Mouse (Mus musculus) G1E (cell line): Measurements from ENCODE around the gene Aacs.

ENCODE experiments used
- CTCF ChIP-seq: IDR thresholded peaks from 2 replicates; pipeline ENCODE4 v1.5.1; 2012; ENCODE audit warnings: low read depth, low read length, inconsistent platforms, mixed read lengths
- GATA1 ChIP-seq: IDR thresholded peaks from 2 replicates; pipeline ENCODE4 v1.6.1; 2012; ENCODE audit warnings: borderline replicate concordance, low read length, inconsistent platforms, mixed read lengths
- GATA2 ChIP-seq: IDR thresholded peaks from 2 replicates; pipeline ENCODE4 v1.6.1; 2012; ENCODE audit warnings: low read depth, low read length, inconsistent platforms, borderline replicate concordance
- POLR2AphosphoS5 ChIP-seq: IDR thresholded peaks from 2 replicates; pipeline ENCODE4 v1.6.1; 2012; ENCODE audit warnings: low read depth, low read length, inconsistent platforms; ENCODE audit not compliant: insufficient replicate concordance
- TAL1 ChIP-seq: conservative IDR thresholded peaks from 2 replicates; pipeline ENCODE4 v1.6.1; 2012; ENCODE audit warnings: low read depth, low read length, inconsistent platforms, mixed read lengths

DNA sequence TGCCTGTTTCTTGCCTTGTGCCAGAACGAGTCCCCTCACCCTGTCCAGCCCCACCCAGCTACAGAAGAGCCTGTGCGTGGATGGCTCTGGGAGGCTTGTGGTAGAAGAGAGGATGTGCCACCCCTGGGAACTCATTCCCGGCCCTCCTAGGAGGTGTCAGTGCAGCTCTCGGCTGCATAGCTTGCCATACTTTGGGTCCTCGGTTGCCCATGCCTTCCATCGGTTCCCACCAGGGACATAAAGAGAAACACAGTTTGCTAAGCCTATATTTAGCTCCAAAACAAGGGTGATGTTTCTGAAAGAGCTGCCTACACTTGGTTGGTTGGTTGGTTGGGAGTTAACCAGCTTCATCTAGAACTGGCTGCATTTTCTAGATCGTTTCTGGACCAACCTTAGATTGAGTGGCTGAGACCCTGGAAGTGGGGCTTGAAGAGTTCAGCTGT, 58.6 kb downstream of the Aacs start:
- TF ChIP-seq CTCF (no peak), TAL1 (no peak), POLR2AphosphoS5 (no peak), GATA2 (no peak), GATA1 (no peak)
